ENCODE assay signal across 22 mouse cellular contexts in genomic region chr9:50904196-50904847, GRCm38 (mm10). TPM values are rescaled to one million over a fixed set of nuclear protein-coding genes. Genes with fewer than 3 reads are reported as not detected.
DNase-seq lines count a peak whose midpoint lies in the region; ATAC-seq and TF ChIP-seq lines count a peak whose summit lies in the region.
"Had no signal": no experiment of that assay in that cellular context is flagged by ENCODE, and none has a peak within 500 bp of the region (broad histone marks: within the 10 kb centered on the region; RNA-seq: fewer than 3 reads in every experiment).

No protein-coding gene starts in this region.

- H3K4me1 ChIP-seq in thymus, adult 2 months (replicated peaks; ENCODE audit: control insufficient read depth, insufficient read depth, low read length) = peaks cover 12% of the 10 kb centered on the region
- H3K4me1 ChIP-seq in MEL (ENCODE audit: control insufficient read depth in 1 of 2, insufficient read depth in 2 of 2, low read length in 2 of 2) = peaks cover 6 to 15% of the 10 kb centered on the region in 2 experiments; a peak in 3 of 4 replicates
- H3K4me1 ChIP-seq in stomach, postnatal 0 days (replicated peaks; ENCODE audit: control insufficient read depth, insufficient read depth) = no peaks in the 10 kb centered on the region
- H3K4me1 ChIP-seq: hindbrain, embryonic 10.5 days; lung, embryonic 15.5 days; midbrain, embryonic 10.5 days had no signal

- H3K79me2 ChIP-seq in MEL (ENCODE audit: control insufficient read depth, insufficient read depth, low read length, poor library complexity) = no peaks in the 10 kb centered on the region

- WGBS in thymus, adult 2 months = 52% methylated on average over 6 of the region's 6 CpGs
- WGBS in stomach, postnatal 0 days = 77% methylated on average over 6 of the region's 6 CpGs

- H3K4me3 ChIP-seq in thymus, adult 2 months (ENCODE audit: control insufficient read depth, insufficient read depth, low read length) = no peak overlapping the region
- peak overlapping the region in 1 of 2 experiments; percentile 65; a peak in 2 of 4 replicates for H3K4me3 ChIP-seq in MEL (ENCODE audit: control insufficient read depth in 1 of 2, insufficient read depth in 1 of 2, low read depth in 2 of 2, low read length in 2 of 2)
- H3K4me3 ChIP-seq in stomach, postnatal 0 days (ENCODE audit: low read depth, low read length) = no peak overlapping the region
- H3K4me3 ChIP-seq: forebrain, embryonic 13.5 days; hindbrain, embryonic 10.5 days; liver, embryonic 15.5 days; lung, embryonic 15.5 days; midbrain, embryonic 10.5 days; neural tube, embryonic 15.5 days had no signal

- no peak for ATAC-seq in stomach, postnatal 0 days (ENCODE audit: low FRiP score, low TSS enrichment)
- ATAC-seq: forebrain, embryonic 13.5 days had no signal

- peak overlapping the region; percentile 62; the same call in 1 of the 2 replicates for H3K27ac ChIP-seq in thymus, adult 2 months (ENCODE audit: control insufficient read depth, insufficient read depth, low read length)
- no peak overlapping the region for H3K27ac ChIP-seq in MEL (ENCODE audit: control insufficient read depth, low read depth, low read length)
- no peak overlapping the region for H3K27ac ChIP-seq in stomach, postnatal 0 days (replicated peaks)
- H3K27ac ChIP-seq: forebrain, embryonic 13.5 days; hindbrain, embryonic 10.5 days; liver, embryonic 15.5 days; lung, embryonic 15.5 days; midbrain, embryonic 10.5 days; neural tube, embryonic 15.5 days had no signal

- TF ChIP-seq POLR2A in thymus, adult 2 months (IDR thresholded peaks at IDR 0.05; ENCODE audit: control insufficient read depth, extremely low read depth, insufficient read depth, low read length, poor library complexity) = no peak
- no peak for TF ChIP-seq POLR2A in MEL (IDR thresholded peaks at IDR 0.05; ENCODE audit: control insufficient read depth in 1 of 2, insufficient read depth in 1 of 2, low read depth in 1 of 2, low read length in 2 of 2, poor library complexity in 1 of 2)

- H3K36me3 ChIP-seq in thymus, adult 2 months (ENCODE audit: control insufficient read depth, insufficient read depth, low read length) = no peaks in the 10 kb centered on the region
- H3K36me3 ChIP-seq in MEL (ENCODE audit: control insufficient read depth in 1 of 2, insufficient read depth in 2 of 2, low read length in 2 of 2) = peaks cover 12 to 14% of the 10 kb centered on the region in 2 experiments
- H3K36me3 ChIP-seq in splenic B cell, adult 2 months (ENCODE audit: control insufficient read depth, insufficient read depth, low read length, poor library complexity, severe bottlenecking) = peaks cover 2% of the 10 kb centered on the region; the same call in 1 of the 2 replicates
- H3K36me3 ChIP-seq in stomach, postnatal 0 days (ENCODE audit: control insufficient read depth, insufficient read depth, low read length) = peaks cover 8% of the 10 kb centered on the region; the same call in 1 of the 2 replicates
- H3K36me3 ChIP-seq: lung, embryonic 15.5 days had no signal

- H3K9ac ChIP-seq in MEL (ENCODE audit: control insufficient read depth, low read depth, low read length, poor library complexity, severe bottlenecking) = no peak overlapping the region
- no peak overlapping the region for H3K9ac ChIP-seq in stomach, postnatal 0 days (ENCODE audit: low read length)
- H3K9ac ChIP-seq: forebrain, embryonic 13.5 days; liver, embryonic 15.5 days; lung, embryonic 15.5 days; neural tube, embryonic 15.5 days had no signal

- no peaks in the 10 kb centered on the region for H3K9me3 ChIP-seq in MEL (replicated peaks; ENCODE audit: insufficient read depth, low read length)
- no peaks in the 10 kb centered on the region for H3K9me3 ChIP-seq in stomach, postnatal 0 days (ENCODE audit: control insufficient read depth, low read length)
- H3K9me3 ChIP-seq: forebrain, embryonic 13.5 days; hindbrain, embryonic 10.5 days; liver, embryonic 15.5 days; lung, embryonic 15.5 days; midbrain, embryonic 10.5 days; neural tube, embryonic 15.5 days had no signal

- no peak for TF ChIP-seq CTCF in thymus, adult 2 months (IDR thresholded peaks at IDR 0.05; ENCODE audit: borderline replicate concordance, control insufficient read depth, extremely low read depth, insufficient read depth, low read length, poor library complexity)
- TF ChIP-seq CTCF in MEL (IDR thresholded peaks at IDR 0.05 in 2 of 3, conservative IDR thresholded peaks at IDR 0.05 in 1 of 3; ENCODE audit: control insufficient read depth in 1 of 3, insufficient read depth in 1 of 3, low read depth in 2 of 3, low read length in 3 of 3, poor library complexity in 1 of 3, severe bottlenecking in 1 of 3) = no peak
- no peak for TF ChIP-seq CTCF in stomach, postnatal 0 days (IDR thresholded peaks at IDR 0.05; ENCODE audit: low read depth)

- no peak for TF ChIP-seq RAD21 in MEL (IDR thresholded peaks at IDR 0.05; ENCODE audit: low read depth, low read length)

- no peaks in the 10 kb centered on the region for H3K27me3 ChIP-seq in thymus, adult 2 months (ENCODE audit: control insufficient read depth, insufficient read depth, low read length)
- no peaks in the 10 kb centered on the region for H3K27me3 ChIP-seq in MEL (ENCODE audit: control insufficient read depth in 1 of 2, insufficient read depth in 2 of 2, low read length in 2 of 2)
- H3K27me3 ChIP-seq in splenic B cell, adult 2 months (ENCODE audit: control insufficient read depth, insufficient read depth, low read length, poor library complexity, severe bottlenecking) = no peaks in the 10 kb centered on the region
- H3K27me3 ChIP-seq in stomach, postnatal 0 days (ENCODE audit: control insufficient read depth, insufficient read depth, low read length) = no peaks in the 10 kb centered on the region
- H3K27me3 ChIP-seq: forebrain, embryonic 13.5 days; liver, embryonic 15.5 days; lung, embryonic 15.5 days; neural tube, embryonic 15.5 days had no signal

- DNase-seq in thymus, adult 2 months = no peak
- no peak for DNase-seq in thymus, adult 18-20 months
- DNase-seq in CD4-positive helper T cell, adult 2 months (ENCODE audit: low read depth, low spot score) = peak; percentile 50
- DNase-seq in MEL (ENCODE audit: low read depth, low spot score) = no peak
- peak; percentile 39 for DNase-seq in splenic B cell, adult 2 months (ENCODE audit: low read depth, low spot score)
- DNase-seq in layer of hippocampus, adult 9-10 months (ENCODE audit: low spot score) = no peak
- DNase-seq in stomach, postnatal 0 days (ENCODE audit: low spot score) = no peak
- DNase-seq in layer of hippocampus, adult 9-11 months = no peak
- DNase-seq: adrenal gland, postnatal 14 days; cerebellum, adult 8-10 months; kidney, adult 2 months; kidney, postnatal 10 days; lung, postnatal 4 days; right cerebral cortex, adult 18-20 months; right cerebral cortex, postnatal 4 days had no signal

- no peak overlapping the region for H3K4me2 ChIP-seq in stomach, postnatal 0 days (replicated peaks; ENCODE audit: low read depth)
- H3K4me2 ChIP-seq: forebrain, embryonic 13.5 days; heart, embryonic 11.5 days; liver, embryonic 15.5 days; lung, embryonic 15.5 days; neural tube, embryonic 15.5 days had no signal

- TF ChIP-seq EP300 in MEL (IDR thresholded peaks at IDR 0.05; ENCODE audit: low read depth in 1 of 2, low read length in 2 of 2) = no peak
- no peak for TF ChIP-seq EP300 in stomach, postnatal 0 days (optimal IDR thresholded peaks at IDR 0.05)

TF ChIP-seq in MEL, 35 proteins besides CTCF, POLR2A, EP300 and RAD21:
- TF ChIP-seq MAX (IDR thresholded peaks at IDR 0.05; ENCODE audit: low read length) = no peak
- TF ChIP-seq ETS1 (IDR thresholded peaks at IDR 0.05; ENCODE audit: low read depth, low read length) = peak; percentile 10; the same call in 1 of the 2 replicates
- TF ChIP-seq MXI1 (IDR thresholded peaks at IDR 0.05; ENCODE audit: low read depth, low read length) = 0 out of 2 replicates have a peak, but pooled peaks have one; percentile 19

RNA-seq across cellular contexts. Expression of gene Ppp2r1b, which starts 59.2 kb away (rescaled TPM):
- polyA plus RNA-seq in thymus, adult 2 months (2012; rRNA removed) = 17.1 and 19.7 TPM in 2 replicates
- 65.0 and 67.6 TPM in 2 replicates for total RNA-seq in MEL (2012; rRNA removed)
- 100 to 1,000 TPM in 1 of 2 experiments, not detected in 1; 101 TPM for polyA plus RNA-seq in MEL (2012; ENCODE audit: insufficient read depth in 1 of 2, insufficient read length in 2 of 2, low read depth in 1 of 2, low replicate concordance in 2 of 2, missing spikeins in 1 of 2)
- polyA plus RNA-seq in stomach, postnatal 0 days (2015; fragmentation: Nextera tagmentation; extraction: Ambion mirVana) = 32.6 and 33.2 TPM in 2 replicates

Comparison
In these comparisons a context has a peak if more than half of its experiments do, and no peak if none do; other contexts are left out.
1. DNase-seq: peak in CD4-positive helper T cell, adult 2 months (single experiment) and splenic B cell, adult 2 months (single experiment); none in thymus, adult 2 months (single experiment), thymus, adult 18-20 months (0 of 2), MEL (single experiment), layer of hippocampus, adult 9-10 months (single experiment), stomach, postnatal 0 days (single experiment) and layer of hippocampus, adult 9-11 months (single experiment).